Mouse (Mus musculus) lung, adult 2 months (tissue): Measurements from ENCODE around the gene Tgfa.

Source experiments
- CTCF ChIP-seq: fragments of 200-500 bp; IDR thresholded peaks from 2 replicates; pipeline ENCODE4 v1.5.1; 2011; ENCODE audit warnings: mild to moderate bottlenecking, low read length, control low read depth; ENCODE audit not compliant: insufficient read depth
- POLR2A ChIP-seq: fragments of 200-500 bp; IDR thresholded peaks from 2 replicates; pipeline ENCODE4 v1.6.1; 2011; ENCODE audit warnings: low read depth, mild to moderate bottlenecking, control low read depth, low read length, borderline replicate concordance; ENCODE audit errors: extremely low read depth

GRCm38 (mm10) chr6:86281573-86282210 lies 86.7 kb downstream of the Tgfa start:
- TF ChIP-seq CTCF (no peak), POLR2A (no peak)
